Mouse (Mus musculus) lung, adult 2 months (tissue): ENCODE results near the gene Atp1a3. TPM values are rescaled to one million over a fixed set of nuclear protein-coding genes. Genes with fewer than 3 reads are reported as not detected.
"Not testable (repeated sequence)": the region's sequence is repeated elsewhere in the genome, so short reads cannot be mapped to it uniquely, and the experiment has no call there.

ENCODE experiments used
- DNase-seq: peaks from one replicate; pipeline ENCODE4 v3.0.0; 2022
- H3K4me1 ChIP-seq: fragments of 200-500 bp; 2 replicates; pipeline ENCODE4 v1.6.1; 2011; ENCODE audit warnings: low read length; ENCODE audit not compliant: control insufficient read depth, insufficient read depth
- H3K4me3 ChIP-seq: fragments of 200-500 bp; replicated peaks from 2 replicates; pipeline ENCODE3; 2011; ENCODE audit warnings: low read depth, mild to moderate bottlenecking, control low read depth, low read length; ENCODE audit errors: extremely low read depth
- CTCF ChIP-seq: fragments of 200-500 bp; IDR thresholded peaks from 2 replicates; pipeline ENCODE4 v1.5.1; 2011; ENCODE audit warnings: mild to moderate bottlenecking, low read length, control low read depth; ENCODE audit not compliant: insufficient read depth
- POLR2A ChIP-seq: fragments of 200-500 bp; IDR thresholded peaks from 2 replicates; pipeline ENCODE4 v1.6.1; 2011; ENCODE audit warnings: low read depth, mild to moderate bottlenecking, control low read depth, low read length, borderline replicate concordance; ENCODE audit errors: extremely low read depth
- WGBS: fragments of 180-500 bp; shearing (Covaris S2); methylation state at CpG from one replicate; pipeline ENCODE4 v1.1.7; 2018; 5-methylcytosine and 5-hydroxymethylcytosine counted together
- polyA plus RNA-seq: library from polyadenylated mRNA; depleted of rRNA; stranded (reverse); fragments of >200 nt; gene quantifications from 2 replicates; pipeline ENCODE4 v1.2.3, GENCODE M21; 2012; rRNA removed

Gene Atp1a3
- polyA plus RNA-seq = 4.8 and 7.1 TPM in 2 replicates

- Histone ChIP-seq H3K4me3 (no peak within 1 kb of the TSS), H3K4me1 (no peaks in the 10 kb centered on the region)
- TF ChIP-seq POLR2A (no peak), CTCF (no peak)
- no peak for DNase-seq
- WGBS = 2% methylated on average over 54 of the region's 54 CpGs
Observed at GRCm38 (mm10) chr7:25005421-25006065, at the start of gene Atp1a3. Gene Atp1a3 (minus strand): TSS chr7:25005958.

GRCm38 (mm10) chr7:25052587-25052986, 46.8 kb upstream of the Atp1a3 start:
- Histone ChIP-seq H3K4me3 (no peak overlapping the region), H3K4me1 (no peaks in the 10 kb centered on the region)
- TF ChIP-seq CTCF (no peak), POLR2A (no peak)
- WGBS = 82% methylated on average over 3 of the region's 3 CpGs
- no peak for DNase-seq

DNA sequence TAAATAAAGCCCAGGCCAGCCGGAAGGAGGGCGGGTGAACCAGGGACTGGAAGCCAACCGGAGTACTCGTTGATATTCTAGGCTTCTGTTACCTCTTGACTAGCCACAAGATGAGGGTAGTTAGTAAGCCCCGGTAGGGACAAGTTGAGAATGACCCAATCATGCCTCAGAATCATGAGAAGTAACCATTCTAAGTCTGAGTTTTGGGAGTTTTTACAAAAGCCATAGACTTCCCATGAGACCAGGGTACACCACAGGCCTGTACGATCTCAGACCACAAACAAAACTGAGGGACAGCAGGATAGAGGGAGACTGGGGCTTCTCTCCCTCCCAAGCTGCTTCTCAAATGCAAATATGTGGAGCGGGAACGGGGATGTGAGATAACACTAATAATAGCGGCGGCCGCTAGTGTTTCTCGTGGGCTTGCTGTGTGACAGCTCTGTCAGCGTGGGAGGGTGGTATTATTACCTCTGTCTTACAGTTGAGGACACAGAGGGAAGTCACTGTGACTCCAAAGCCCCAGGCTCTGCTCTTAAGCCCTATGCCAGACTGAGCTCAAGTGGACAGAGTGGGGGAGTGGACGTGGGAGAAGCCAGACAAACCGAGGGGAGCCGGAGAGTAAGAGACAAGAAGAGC, 43.7 kb upstream of the Atp1a3 start:
- no peak for TF ChIP-seq POLR2A
- TF ChIP-seq CTCF = no peak
- H3K4me3 ChIP-seq = no peak overlapping the region
- WGBS = 84% methylated on average over 16 of the region's 16 CpGs
- no peak for DNase-seq
- no peaks in the 10 kb centered on the region for H3K4me1 ChIP-seq

DNA sequence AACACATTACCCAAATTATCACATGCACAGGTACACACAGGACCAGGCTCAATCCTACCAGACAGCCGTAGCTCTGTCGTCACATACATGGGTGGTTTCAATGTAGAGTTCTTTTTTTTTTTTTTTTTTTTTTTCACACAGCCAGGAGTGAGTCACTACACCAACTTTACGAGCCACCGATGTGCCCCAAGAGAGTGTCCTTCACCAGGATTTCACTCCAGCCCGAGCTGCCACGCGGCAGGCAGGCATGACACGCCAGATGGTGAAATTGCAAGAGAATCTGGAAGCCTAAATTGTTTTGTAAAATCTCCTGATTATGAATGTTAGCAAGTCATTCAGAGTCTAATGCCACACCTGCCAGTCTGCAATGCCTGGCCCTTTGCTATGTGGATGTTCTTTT, 41.6 kb upstream of the Atp1a3 start:
- Histone ChIP-seq H3K4me1 (no peaks in the 10 kb centered on the region), H3K4me3 (no peak overlapping the region)
- TF ChIP-seq CTCF = no peak
- TF ChIP-seq POLR2A = no peak
- 91% methylated on average over 8 of the region's 8 CpGs for WGBS
- DNase-seq = no peak

GRCm38 (mm10) chr7:25044599-25044998, 38.8 kb upstream of the Atp1a3 start:
- WGBS = 94% methylated on average over 7 of the region's 7 CpGs
- not testable (repeated sequence) for DNase-seq, H3K4me1 ChIP-seq

GRCm38 (mm10) chr7:25041921-25042320, 36.2 kb upstream of the Atp1a3 start:
- 90% methylated on average over 12 of the region's 12 CpGs for WGBS
- TF ChIP-seq CTCF (no peak), POLR2A (no peak)
- no peak for DNase-seq
- Histone ChIP-seq H3K4me1 (no peaks in the 10 kb centered on the region), H3K4me3 (no peak overlapping the region)

More at GRCm38 (mm10) chr7:25044599-25044998, 38.8 kb upstream of the Atp1a3 start:
- H3K4me3 ChIP-seq = not testable (repeated sequence)

DNA sequence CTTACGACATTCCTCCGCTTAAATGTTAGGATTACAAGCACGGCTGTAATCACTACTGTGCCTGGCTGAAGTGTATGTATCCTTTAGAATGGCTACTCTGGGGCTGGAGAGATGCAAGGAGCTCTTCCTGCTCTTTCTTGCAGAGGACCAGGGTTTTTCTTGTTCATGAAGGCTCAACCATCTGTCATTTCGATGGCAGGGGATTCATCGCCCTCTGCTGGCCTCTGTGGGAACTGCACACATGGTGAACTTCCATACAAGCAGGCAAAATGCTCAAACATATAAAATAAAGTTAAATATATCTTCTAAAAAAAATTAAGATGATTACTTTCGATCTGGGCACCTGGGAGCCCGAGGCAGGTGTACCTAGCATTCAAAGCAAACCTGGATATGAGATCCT, 30.2 kb upstream of the Atp1a3 start:
- peak; percentile 52 for DNase-seq
- Histone ChIP-seq H3K4me3 (no peak overlapping the region), H3K4me1 (no peaks in the 10 kb centered on the region)
- no peak for TF ChIP-seq POLR2A
- TF ChIP-seq CTCF = peak; percentile 91
- WGBS = 49% methylated on average over 7 of the region's 7 CpGs

DNA sequence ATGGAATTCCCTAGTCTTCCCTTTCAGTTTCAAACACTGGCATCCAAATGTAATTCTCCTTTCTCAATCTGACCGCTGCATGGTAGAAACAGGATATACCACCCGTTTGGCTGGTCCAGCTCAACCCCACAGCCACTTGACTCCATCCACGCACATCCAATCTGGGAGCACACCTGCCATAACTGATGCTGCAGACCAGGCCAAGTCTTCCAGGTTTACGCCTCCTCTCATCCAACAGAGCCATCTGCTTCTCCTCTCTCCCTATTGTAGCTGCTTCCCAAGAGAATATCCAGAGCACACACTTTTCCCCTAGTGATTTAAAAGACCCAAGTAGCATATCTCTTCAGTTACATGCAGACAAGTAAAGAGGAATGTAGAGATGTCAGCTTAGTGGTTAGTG, 29.0 kb upstream of the Atp1a3 start:
- TF ChIP-seq POLR2A (no peak), CTCF (no peak)
- no peak overlapping the region for H3K4me3 ChIP-seq
- no peaks in the 10 kb centered on the region for H3K4me1 ChIP-seq
- 83% methylated on average over 4 of the region's 4 CpGs for WGBS
- no peak for DNase-seq

DNA sequence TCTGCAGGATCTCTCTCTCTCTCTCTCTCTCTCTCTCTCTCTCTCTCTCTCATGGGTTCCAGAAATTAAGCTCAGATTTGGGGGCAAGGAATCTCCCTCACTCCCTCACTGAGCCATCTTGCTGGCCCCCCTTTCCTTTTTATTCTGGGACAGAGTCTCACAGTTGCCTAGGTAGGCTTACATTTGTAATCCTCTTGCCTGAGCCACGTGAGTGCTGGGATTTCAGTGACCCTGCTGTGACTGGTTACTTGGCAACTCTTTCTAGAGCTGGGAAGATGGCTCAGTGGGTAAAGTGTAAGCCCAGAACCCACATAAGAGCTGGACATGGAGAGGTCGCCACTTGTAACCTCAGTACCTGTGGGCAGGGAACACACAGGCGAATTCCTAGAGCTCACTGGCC, 25.8 kb upstream of the Atp1a3 start:
- 74% methylated on average over 3 of the region's 3 CpGs for WGBS
- TF ChIP-seq CTCF = no peak
- TF ChIP-seq POLR2A = no peak
- DNase-seq = no peak

More for the DNA sequence above, 25.8 kb upstream of the Atp1a3 start:
- Histone ChIP-seq H3K4me3 (no peak overlapping the region), H3K4me1 (no peaks in the 10 kb centered on the region)
